Mouse (Mus musculus) heart, embryonic 12.5 days (tissue): Measurements from ENCODE around the gene Haghl. TPM values are rescaled to one million over a fixed set of nuclear protein-coding genes. Genes with fewer than 3 reads are reported as not detected.

Experiments
- ATAC-seq: fragments of 200-750 bp; cut with Nextera tagmentation; 2 replicates; pipeline ENCODE4 v1.8.0; 2017; ENCODE audit warnings: moderate TSS enrichment, moderate library complexity; ENCODE audit not compliant: insufficient number of reproducible peaks, low FRiP score
- H3K27ac ChIP-seq: fragments of 300-500 bp; sonication (generic); 2 replicates; pipeline ENCODE4 v1.5.1; 2016; ENCODE audit warnings: mild to moderate bottlenecking, moderate library complexity; ENCODE audit not compliant: poor library complexity, severe bottlenecking
- H3K27me3 ChIP-seq: fragments of 300-500 bp; sonication (generic); replicated peaks from 2 replicates; pipeline ENCODE4 v1.6.1; 2016; ENCODE audit warnings: mild to moderate bottlenecking, moderate library complexity
- H3K36me3 ChIP-seq: fragments of 300-500 bp; sonication (generic); 2 replicates; pipeline ENCODE4 v1.6.1; 2016; ENCODE audit warnings: mild to moderate bottlenecking, moderate library complexity
- H3K4me1 ChIP-seq: fragments of 300-500 bp; sonication (generic); replicated peaks from 2 replicates; pipeline ENCODE4 v1.6.1; 2016; ENCODE audit warnings: mild to moderate bottlenecking
- H3K4me2 ChIP-seq: fragments of 300-500 bp; sonication (generic); 2 replicates; pipeline ENCODE4 v1.6.1; 2016; ENCODE audit warnings: mild to moderate bottlenecking, moderate library complexity
- H3K4me3 ChIP-seq: fragments of 300-500 bp; sonication (generic); 2 replicates; pipeline ENCODE4 v1.5.1; 2016; ENCODE audit warnings: mild to moderate bottlenecking
- H3K9ac ChIP-seq: fragments of 300-500 bp; sonication (generic); 2 replicates; pipeline ENCODE4 v1.6.1; 2016; ENCODE audit warnings: mild to moderate bottlenecking, moderate library complexity
- H3K9me3 ChIP-seq: fragments of 300-500 bp; sonication (generic); replicated peaks from 2 replicates; pipeline ENCODE4 v1.6.1; 2016; ENCODE audit warnings: mild to moderate bottlenecking, moderate library complexity
- WGBS: fragments of 180-500 bp; shearing (Covaris S2); methylation state at CpG from one replicate; pipeline ENCODE4 v1.1.7; 2016; 5-methylcytosine and 5-hydroxymethylcytosine counted together
- polyA plus RNA-seq: library from polyadenylated mRNA; unstranded; fragments of >200 nt; fragmentation: Nextera tagmentation; extraction: Ambion mirVana; gene quantifications from 2 replicates; pipeline ENCODE4 v1.2.1, GENCODE M21; 2016

Haghl gene
- polyA plus RNA-seq, 1 experiment from 2014 or later = 50.5 TPM

GRCm38 (mm10) chr17:25828712-25829557 lies 43.5 kb upstream of the Haghl start, which contains the start of gene Jmjd8:
Gene Jmjd8 (plus strand): TSS chr17:25828867.
- no peaks in the 10 kb centered on the region for H3K27me3 ChIP-seq
- peak within 1 kb of the TSS; percentile 90 for H3K27ac ChIP-seq
- peak within 1 kb of the TSS; percentile 67 for H3K4me3 ChIP-seq
- no peaks in the 10 kb centered on the region for H3K9me3 ChIP-seq
- peak within 1 kb of the TSS; percentile 83 for H3K4me2 ChIP-seq
- peaks cover 68% of the 10 kb centered on the region for H3K4me1 ChIP-seq
- H3K9ac ChIP-seq = peak within 1 kb of the TSS; percentile 82
- peaks cover 52% of the 10 kb centered on the region for H3K36me3 ChIP-seq
- no peak for ATAC-seq
- 1% methylated on average over 32 of the region's 32 CpGs for WGBS

DNA sequence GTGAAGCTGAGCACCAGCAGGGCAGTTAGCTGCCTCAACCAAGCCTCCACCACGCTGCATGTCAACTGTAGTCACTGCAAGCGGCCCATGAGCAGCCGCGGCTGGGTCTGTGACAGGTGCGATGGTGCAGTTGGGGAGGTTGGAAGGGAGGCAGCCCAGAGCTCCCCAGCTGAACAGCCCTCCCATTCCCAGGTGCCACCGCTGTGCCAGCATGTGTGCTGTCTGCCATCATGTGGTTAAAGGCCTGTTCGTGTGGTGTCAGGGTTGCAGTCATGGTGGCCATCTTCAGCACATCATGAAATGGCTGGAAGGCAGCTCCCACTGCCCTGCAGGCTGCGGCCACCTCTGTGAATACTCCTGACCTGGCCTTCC lies 42.7 kb upstream of the Haghl start:
- WGBS = 84% methylated on average over 8 of the region's 8 CpGs
- peak overlapping the region; percentile 90; the same call in 1 of the 2 replicates for H3K27ac ChIP-seq
- H3K4me2 ChIP-seq = peak overlapping the region; percentile 83
- no peaks in the 10 kb centered on the region for H3K9me3 ChIP-seq
- H3K27me3 ChIP-seq = no peaks in the 10 kb centered on the region
- peaks cover 52% of the 10 kb centered on the region for H3K36me3 ChIP-seq
- H3K9ac ChIP-seq = 0 out of 2 replicates have a peak overlapping the region, but pooled peaks have one; percentile 82
- peak overlapping the region; percentile 67 for H3K4me3 ChIP-seq
- ATAC-seq = no peak
- H3K4me1 ChIP-seq = peaks cover 66% of the 10 kb centered on the region

GRCm38 (mm10) chr17:25827546-25828222 lies 42.2 kb upstream of the Haghl start:
- Histone ChIP-seq H3K9ac (no peak overlapping the region), H3K4me1 (peaks cover 66% of the 10 kb centered on the region), H3K27ac (no peak overlapping the region), H3K4me2 (peak overlapping the region; percentile 83; the same call in 1 of the 2 replicates), H3K4me3 (0 out of 2 replicates have a peak overlapping the region, but pooled peaks have one; percentile 3), H3K9me3 (no peaks in the 10 kb centered on the region), H3K36me3 (peaks cover 52% of the 10 kb centered on the region), H3K27me3 (0 out of 2 replicates have a peak, but pooled peaks cover under 1% of the 10 kb centered on the region)
- no peak for ATAC-seq
- WGBS = 90% methylated on average over 22 of the region's 22 CpGs

GRCm38 (mm10) chr17:25827011-25827410 lies 41.5 kb upstream of the Haghl start:
- 91% methylated on average over 13 of the region's 13 CpGs for WGBS
- H3K9me3 ChIP-seq = no peaks in the 10 kb centered on the region
- no peak overlapping the region for H3K4me2 ChIP-seq
- no peak overlapping the region for H3K4me3 ChIP-seq
- H3K9ac ChIP-seq = no peak overlapping the region
- ATAC-seq = no peak
- no peak overlapping the region for H3K27ac ChIP-seq
- peaks cover 52% of the 10 kb centered on the region for H3K36me3 ChIP-seq
- H3K27me3 ChIP-seq = peaks cover 8% of the 10 kb centered on the region
- peaks cover 65% of the 10 kb centered on the region for H3K4me1 ChIP-seq

GRCm38 (mm10) chr17:25825984-25826570 lies 40.6 kb upstream of the Haghl start:
- peaks cover 56% of the 10 kb centered on the region for H3K4me1 ChIP-seq
- H3K9ac ChIP-seq = no peak overlapping the region; the same call in 1 of the 2 replicates
- H3K36me3 ChIP-seq = peaks cover 45% of the 10 kb centered on the region
- H3K4me3 ChIP-seq = no peak overlapping the region
- no peak for ATAC-seq
- no peak overlapping the region for H3K4me2 ChIP-seq
- H3K9me3 ChIP-seq = no peaks in the 10 kb centered on the region
- no peak overlapping the region for H3K27ac ChIP-seq
- H3K27me3 ChIP-seq = peaks cover 16% of the 10 kb centered on the region
- WGBS = 92% methylated on average over 27 of the region's 27 CpGs

DNA sequence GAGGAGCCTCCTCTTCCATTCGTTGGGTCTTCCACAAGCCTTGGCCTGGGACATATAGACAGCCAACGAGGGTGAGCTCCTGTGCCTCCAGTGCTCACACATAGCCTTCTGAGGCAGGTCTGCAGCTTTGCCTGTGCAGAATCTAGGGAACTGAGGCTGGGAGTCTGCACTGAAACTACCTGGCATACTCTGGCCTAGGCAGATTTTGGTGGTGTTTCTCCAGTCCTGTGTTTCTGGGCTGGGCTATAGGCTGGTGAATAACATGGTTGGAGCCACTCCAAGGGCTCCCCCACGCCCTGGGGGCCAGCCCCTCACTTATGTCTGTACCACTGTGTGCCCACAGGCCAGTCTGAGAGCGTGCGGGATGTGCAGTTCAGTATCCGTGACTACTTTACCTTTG lies 39.8 kb upstream of the Haghl start:
- ATAC-seq = no peak
- peaks cover 37% of the 10 kb centered on the region for H3K36me3 ChIP-seq
- H3K4me1 ChIP-seq = peaks cover 48% of the 10 kb centered on the region
- WGBS = 88% methylated on average over 6 of the region's 6 CpGs
- H3K27ac ChIP-seq = no peak overlapping the region
- H3K9me3 ChIP-seq = no peaks in the 10 kb centered on the region
- H3K27me3 ChIP-seq = peaks cover 22% of the 10 kb centered on the region
- no peak overlapping the region for H3K4me3 ChIP-seq
- H3K9ac ChIP-seq = no peak overlapping the region
- H3K4me2 ChIP-seq = peak overlapping the region; percentile 97; the same call in 1 of the 2 replicates

DNA sequence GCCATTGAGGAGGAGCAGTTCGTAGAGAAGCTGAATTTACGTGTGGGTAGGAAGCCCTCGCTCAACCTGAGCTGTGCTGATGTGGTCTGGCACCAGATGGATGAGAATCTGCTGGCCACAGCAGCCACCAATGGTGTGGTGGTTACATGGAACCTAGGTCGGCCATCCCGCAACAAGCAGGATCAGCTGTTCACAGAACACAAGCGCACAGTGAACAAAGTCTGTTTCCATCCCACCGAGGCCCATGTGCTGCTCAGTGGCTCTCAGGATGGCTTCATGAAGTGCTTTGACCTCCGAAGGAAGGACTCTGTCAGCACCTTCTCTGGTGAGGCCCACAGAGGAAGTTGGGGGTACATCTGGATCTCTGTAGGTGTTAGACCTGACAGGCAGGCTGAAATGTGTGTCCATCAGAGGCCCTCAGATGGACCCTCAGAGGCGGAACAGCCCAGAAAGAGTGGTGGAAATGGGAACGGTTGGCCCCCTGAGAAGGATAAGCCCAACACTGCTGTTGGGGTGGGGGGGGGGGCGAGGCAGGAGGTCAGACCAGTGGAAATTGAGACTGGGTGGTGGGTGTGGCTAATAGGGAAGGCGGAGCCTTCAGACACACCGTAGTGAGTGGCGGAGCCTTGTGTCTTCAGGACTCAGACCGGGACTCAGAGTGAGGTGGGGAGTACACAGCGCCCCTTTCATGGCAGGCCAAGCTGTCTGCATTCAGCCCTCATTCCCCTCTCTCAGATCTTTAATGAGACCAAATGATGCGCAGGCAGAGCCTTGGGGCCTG lies 39.1 kb upstream of the Haghl start:
- Histone ChIP-seq H3K4me2 (peak overlapping the region; percentile 97), H3K9ac (peak overlapping the region; percentile 67), H3K27me3 (peaks cover 30% of the 10 kb centered on the region), H3K36me3 (peaks cover 29% of the 10 kb centered on the region), H3K4me1 (peaks cover 42% of the 10 kb centered on the region), H3K9me3 (no peaks in the 10 kb centered on the region), H3K4me3 (peak overlapping the region; percentile 73), H3K27ac (no peak overlapping the region)
- no peak for ATAC-seq
- WGBS = 69% methylated on average over 17 of the region's 17 CpGs

DNA sequence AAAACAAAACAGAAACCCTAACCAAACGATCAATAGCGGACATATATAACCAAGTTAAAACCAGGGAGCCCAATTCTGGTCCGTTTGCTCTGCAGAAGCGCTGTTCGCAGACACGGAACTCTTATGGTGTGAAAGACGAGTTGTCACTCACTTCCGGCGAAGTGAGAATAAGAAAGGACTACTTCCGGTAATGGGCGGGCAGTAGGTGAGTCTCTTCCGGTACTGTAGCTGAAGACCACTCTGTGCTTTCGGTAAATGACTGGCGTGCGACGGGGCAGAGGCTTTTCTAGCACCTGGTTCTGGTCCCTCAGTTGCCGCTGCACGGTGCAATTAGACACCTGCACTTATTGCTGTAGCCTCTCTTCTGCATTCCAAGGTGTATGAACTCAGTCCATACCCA lies 38.0 kb upstream of the Haghl start, which contains the start of gene Wdr24:
Gene Wdr24 (plus strand): TSS at position 176 of the 400 bp plus-strand sequence.
- Histone ChIP-seq H3K4me1 (peaks cover 42% of the 10 kb centered on the region), H3K36me3 (peaks cover 29% of the 10 kb centered on the region), H3K27ac (0 out of 2 replicates have a peak within 1 kb of the TSS, but pooled peaks have one; percentile 39), H3K9me3 (no peaks in the 10 kb centered on the region), H3K9ac (peak within 1 kb of the TSS; percentile 67), H3K27me3 (peaks cover 41% of the 10 kb centered on the region), H3K4me2 (peak within 1 kb of the TSS; percentile 97), H3K4me3 (peak within 1 kb of the TSS; percentile 73)
- under 1% methylated on average over 18 of the region's 18 CpGs for WGBS
- ATAC-seq = peak; percentile 61; the same call in 1 of the 2 replicates

DNA sequence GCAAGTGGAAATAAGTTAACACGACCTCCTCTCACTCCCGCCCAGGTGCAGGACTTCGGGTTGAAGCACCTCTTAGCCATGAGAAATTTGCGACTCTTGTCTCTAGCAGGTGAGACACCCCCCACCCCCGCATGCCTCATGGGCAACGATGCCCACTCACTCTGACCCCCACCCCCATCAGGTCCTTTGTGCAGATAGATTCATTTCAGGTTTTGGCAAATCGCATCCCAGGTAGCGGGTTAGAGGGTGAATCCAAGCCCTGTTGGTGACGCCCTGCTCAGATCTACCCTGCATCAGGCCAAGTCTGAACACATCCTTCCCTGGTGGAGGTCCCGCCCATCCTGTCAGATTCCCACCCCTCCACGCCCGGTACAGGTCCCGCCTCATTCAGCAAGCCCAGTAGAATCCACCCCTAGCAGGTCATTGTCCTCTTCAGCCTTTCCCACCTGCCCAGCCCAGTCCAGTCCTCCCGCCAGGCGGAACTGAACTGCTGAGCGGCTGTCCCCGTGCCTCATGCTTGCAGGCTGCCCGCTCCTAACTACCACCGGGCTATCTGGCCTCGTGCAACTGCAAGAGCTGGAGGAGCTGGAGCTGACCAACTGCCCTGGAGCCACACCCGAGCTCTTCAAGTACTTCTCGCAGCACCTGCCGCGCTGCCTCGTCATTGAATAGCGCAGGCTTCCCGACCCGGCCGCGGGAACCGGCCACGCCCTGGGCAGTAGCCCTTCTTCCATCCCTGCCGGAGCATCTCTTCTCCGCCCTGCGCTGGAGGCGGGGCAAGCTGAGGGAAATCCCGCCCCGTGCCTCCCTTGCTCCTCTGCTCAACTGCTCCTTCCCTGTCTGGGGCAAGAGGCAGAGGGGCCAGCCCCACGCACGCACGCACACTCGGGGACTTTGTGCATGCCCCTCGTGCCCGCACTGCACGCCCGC lies 33.6 kb upstream of the Haghl start:
- 6% methylated on average over 46 of the region's 46 CpGs for WGBS
- 0 out of 2 replicates have a peak overlapping the region, but pooled peaks have one; percentile 3 for H3K9ac ChIP-seq
- H3K36me3 ChIP-seq = no peaks in the 10 kb centered on the region
- H3K4me3 ChIP-seq = peak overlapping the region; percentile 10
- no peaks in the 10 kb centered on the region for H3K9me3 ChIP-seq
- peaks cover 9% of the 10 kb centered on the region for H3K4me1 ChIP-seq
- no peak overlapping the region for H3K27ac ChIP-seq
- peak; percentile 37; the same call in 1 of the 2 replicates for ATAC-seq
- no peak overlapping the region for H3K4me2 ChIP-seq
- H3K27me3 ChIP-seq = peaks cover 83% of the 10 kb centered on the region
